ENCODE assay signal across 25 mouse cellular contexts in the genomic region with DNA sequence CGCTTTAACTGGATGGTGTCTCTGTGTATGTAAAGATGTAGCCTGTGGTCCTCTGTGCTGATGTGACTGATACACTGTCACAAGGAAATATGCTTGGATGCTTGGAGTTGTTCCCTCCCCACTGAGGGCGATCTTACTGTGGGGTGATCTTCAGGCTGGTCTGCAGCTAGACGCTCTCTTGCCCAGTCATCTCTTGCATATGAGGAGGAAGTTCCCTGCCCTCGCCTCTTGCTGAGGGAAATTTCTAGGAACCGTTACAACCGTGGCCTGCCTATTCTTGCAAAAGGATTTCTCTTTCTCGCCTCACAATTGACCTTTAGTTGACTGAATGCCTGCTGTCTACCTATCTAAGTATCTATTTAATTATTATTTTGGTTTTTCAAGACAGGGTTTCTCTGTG. TPM values are rescaled to one million over a fixed set of nuclear protein-coding genes. Genes with fewer than 3 reads are reported as not detected.
DNase-seq lines count a peak whose midpoint lies in the region; ATAC-seq lines count a peak whose summit lies in the region.
"Had no signal": no experiment of that assay in that cellular context is flagged by ENCODE, and none has a peak within 500 bp of the region (broad histone marks: within the 10 kb centered on the region; RNA-seq: fewer than 3 reads in every experiment).

No protein-coding gene starts in this region.

- H3K36me3 ChIP-seq in liver, embryonic 12.5 days, result peaks cover 85% of the 10 kb centered on the region
- peaks cover 84% of the 10 kb centered on the region for H3K36me3 ChIP-seq in megakaryocyte, embryonic 14.5 days (replicated peaks; ENCODE audit: low read length)
- peaks cover 48% of the 10 kb centered on the region for H3K36me3 ChIP-seq in hindbrain, embryonic 10.5 days
- H3K36me3 ChIP-seq: heart, embryonic 15.5 days had no signal

- H3K4me2 ChIP-seq in liver, embryonic 12.5 days, result no peak overlapping the region
- H3K4me2 ChIP-seq: heart, embryonic 15.5 days; hindbrain, embryonic 12.5 days; intestine, embryonic 15.5 days; lung, embryonic 14.5 days; midbrain, embryonic 13.5 days had no signal

- 81% methylated on average over 7 of the region's 7 CpGs for WGBS in liver, embryonic 12.5 days (ENCODE audit: insufficient replicate concordance)
- WGBS in hindbrain, embryonic 10.5 days, result 92% methylated on average over 7 of the region's 7 CpGs

- no peaks in the 10 kb centered on the region for H3K9me3 ChIP-seq in liver, embryonic 12.5 days (replicated peaks)
- no peaks in the 10 kb centered on the region for H3K9me3 ChIP-seq in megakaryocyte, embryonic 14.5 days
- no peaks in the 10 kb centered on the region for H3K9me3 ChIP-seq in hindbrain, embryonic 10.5 days
- H3K9me3 ChIP-seq: heart, embryonic 15.5 days; hindbrain, embryonic 12.5 days; intestine, embryonic 15.5 days; midbrain, embryonic 13.5 days had no signal

- H3K27ac ChIP-seq in liver, embryonic 12.5 days, result 0 out of 2 replicates have a peak overlapping the region, but pooled peaks have one; percentile 42
- no peak overlapping the region for H3K27ac ChIP-seq in hindbrain, embryonic 10.5 days
- H3K27ac ChIP-seq: heart, embryonic 15.5 days; hindbrain, embryonic 12.5 days; hindbrain, postnatal 0 days; intestine, embryonic 15.5 days; kidney, postnatal 0 days; midbrain, embryonic 13.5 days had no signal

- DNase-seq in liver (no peak), 416B (ENCODE audit: low read depth) (peak; percentile 32)
- DNase-seq in adrenal gland, postnatal 14 days, result no peak
- no peak for DNase-seq in hindbrain, embryonic 10.5 days (ENCODE audit: low spot score)
- DNase-seq: adrenal gland, adult 2 months; forebrain, postnatal 0 days; kidney, adult 8-10 months; kidney, postnatal 4 days; layer of hippocampus, postnatal 36 days; lung, embryonic 14.5 days; retina, postnatal 1 day; right cerebral cortex, postnatal 14 days; thymus, postnatal 4 days had no signal

- ATAC-seq in liver, embryonic 12.5 days, result no peak
- ATAC-seq in common myeloid progenitor, adult 5-6 weeks (replicated peaks; ENCODE audit: low read depth, poor library complexity, severe bottlenecking), result 0 out of 2 replicates have a peak, but pooled peaks have one; percentile 39
- ATAC-seq: activated CD4-positive, CD25-positive, alpha-beta regulatory T cell, adult 4 months; CD4-positive, CD25-positive, alpha-beta regulatory T cell, adult 4 months; forebrain, postnatal 0 days; hindbrain, postnatal 0 days; intestine, embryonic 15.5 days; midbrain, embryonic 13.5 days had no signal

- H3K9ac ChIP-seq in liver, embryonic 12.5 days, result no peak overlapping the region
- H3K9ac ChIP-seq: forebrain, postnatal 0 days; heart, embryonic 15.5 days; hindbrain, embryonic 12.5 days; intestine, embryonic 15.5 days; lung, embryonic 14.5 days; midbrain, embryonic 13.5 days had no signal

- H3K27me3 ChIP-seq in liver, embryonic 12.5 days (replicated peaks), result no peaks in the 10 kb centered on the region
- no peaks in the 10 kb centered on the region for H3K27me3 ChIP-seq in megakaryocyte, embryonic 14.5 days (replicated peaks)
- no peaks in the 10 kb centered on the region for H3K27me3 ChIP-seq in hindbrain, embryonic 10.5 days (ENCODE audit: insufficient read depth, poor library complexity, severe bottlenecking)
- H3K27me3 ChIP-seq: heart, embryonic 15.5 days; hindbrain, embryonic 12.5 days; intestine, embryonic 15.5 days; midbrain, embryonic 13.5 days had no signal

- peaks cover 46% of the 10 kb centered on the region for H3K4me1 ChIP-seq in liver, embryonic 12.5 days
- peaks cover 85% of the 10 kb centered on the region for H3K4me1 ChIP-seq in megakaryocyte, embryonic 14.5 days
- H3K4me1 ChIP-seq in hindbrain, embryonic 10.5 days (replicated peaks), result no peaks in the 10 kb centered on the region
- H3K4me1 ChIP-seq: hindbrain, embryonic 12.5 days; midbrain, embryonic 13.5 days had no signal

- no peak overlapping the region for H3K4me3 ChIP-seq in liver, embryonic 12.5 days
- peak overlapping the region; percentile 72 for H3K4me3 ChIP-seq in megakaryocyte, embryonic 14.5 days (replicated peaks)
- H3K4me3 ChIP-seq in hindbrain, embryonic 10.5 days, result no peak overlapping the region
- H3K4me3 ChIP-seq: erythroblast, embryonic 14.5 days; heart, embryonic 15.5 days; hindbrain, embryonic 12.5 days; intestine, embryonic 15.5 days; midbrain, embryonic 13.5 days had no signal

RNA-seq across cellular contexts. Expression of a gene that starts 35.0 kb away (rescaled TPM):
- polyA plus RNA-seq in liver, embryonic 12.5 days (2016; fragmentation: Nextera tagmentation; extraction: Ambion mirVana), result 13.3 and 14.4 TPM in 2 replicates
- total RNA-seq in common myeloid progenitor, adult 5-6 weeks (2017), result 19.1 and 20.1 TPM in 2 replicates
- polyA plus RNA-seq in megakaryocyte, embryonic 14.5 days (2012; ENCODE audit: insufficient read depth, low replicate concordance), result 8.6 and 14.0 TPM in 2 replicates
- 21.5 and 27.1 TPM in 2 replicates for total RNA-seq in adrenal gland, postnatal 14 days (2021)
- 5.4 and 6.6 TPM in 2 replicates for polyA plus RNA-seq in hindbrain, embryonic 10.5 days (2016; fragmentation: Nextera tagmentation; extraction: Ambion mirVana)

RNA-seq across cellular contexts. Expression of a gene that starts 50.7 kb away (rescaled TPM):
- polyA plus RNA-seq in liver, embryonic 12.5 days (2016; fragmentation: Nextera tagmentation; extraction: Ambion mirVana), result 590 and 602 TPM in 2 replicates
- total RNA-seq in common myeloid progenitor, adult 5-6 weeks (2017), result 1,473 and 1,687 TPM in 2 replicates
- 95.5 and 547 TPM in 2 replicates for polyA plus RNA-seq in megakaryocyte, embryonic 14.5 days (2012; ENCODE audit: insufficient read depth, low replicate concordance)
- total RNA-seq in adrenal gland, postnatal 14 days (2021), result 995 and 1,088 TPM in 2 replicates
- 553 and 627 TPM in 2 replicates for polyA plus RNA-seq in hindbrain, embryonic 10.5 days (2016; fragmentation: Nextera tagmentation; extraction: Ambion mirVana)
